Mouse (Mus musculus): Measurements from ENCODE around the gene Gm20379. TPM values are rescaled to one million over a fixed set of nuclear protein-coding genes. Genes with fewer than 3 reads are reported as not detected.

The Gm20379 gene
- polyA plus RNA-seq, 1 experiment from 2014 or later, result 0.25 TPM

GRCm38 (mm10) chr13:92328000-92328399, 22.2 kb downstream of the Gm20379 start:
- Histone ChIP-seq H3K4me2 (replicated peaks; ENCODE audit: low read depth, low read length) (no peak overlapping the region), H3K4me1 (ENCODE audit: insufficient read depth, low read depth, low read length) (no peaks in the 10 kb centered on the region), H3K27me3 (replicated peaks; ENCODE audit: insufficient read depth, low read length) (no peaks in the 10 kb centered on the region), H3K4me3 (ENCODE audit: low read depth, low read length) (no peak overlapping the region), H3K9ac (replicated peaks; ENCODE audit: low read depth) (no peak overlapping the region), H3K27ac (ENCODE audit: low read length) (no peak overlapping the region), H3K36me3 (ENCODE audit: insufficient read depth, low read length) (peaks cover 5% of the 10 kb centered on the region; the same call in 1 of the 2 replicates), H3K9me3 (ENCODE audit: low read length) (no peaks in the 10 kb centered on the region)
- DNase-seq (ENCODE audit: low spot score) (no peak), ATAC-seq (no peak)
- TF ChIP-seq CTCF (IDR thresholded peaks at IDR 0.05) (no peak), EP300 (IDR thresholded peaks at IDR 0.05) (no peak)
- WGBS, result 69% methylated on average over 2 of the region's 2 CpGs

DNA sequence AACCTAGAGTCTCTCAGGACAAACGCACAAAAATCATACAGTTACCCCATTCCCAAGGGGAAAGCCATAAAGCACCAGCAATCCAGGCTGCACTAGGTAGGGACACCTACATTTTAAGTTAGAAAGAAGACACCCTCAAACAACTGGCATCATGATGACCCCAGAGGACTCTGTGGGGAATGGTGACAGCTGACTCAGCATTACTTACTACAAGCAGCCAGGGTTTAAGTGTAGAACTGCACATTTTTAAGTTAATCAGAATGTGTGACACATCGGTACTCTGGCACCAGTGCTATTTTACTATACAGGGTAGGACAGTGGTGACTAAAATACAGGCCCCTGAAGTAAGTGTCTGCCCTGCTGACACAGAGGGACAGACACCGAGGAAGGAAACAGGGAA, 24.8 kb downstream of the Gm20379 start:
- Histone ChIP-seq H3K27me3 (replicated peaks; ENCODE audit: insufficient read depth, low read length) (no peaks in the 10 kb centered on the region), H3K4me2 (replicated peaks; ENCODE audit: low read depth, low read length) (no peak overlapping the region), H3K27ac (ENCODE audit: low read length) (no peak overlapping the region), H3K36me3 (ENCODE audit: insufficient read depth, low read length) (0 out of 2 replicates have a peak, but pooled peaks cover under 1% of the 10 kb centered on the region), H3K9ac (replicated peaks; ENCODE audit: low read depth) (no peak overlapping the region), H3K4me3 (ENCODE audit: low read depth, low read length) (no peak overlapping the region), H3K9me3 (ENCODE audit: low read length) (no peaks in the 10 kb centered on the region), H3K4me1 (ENCODE audit: insufficient read depth, low read depth, low read length) (no peaks in the 10 kb centered on the region)
- 90% methylated on average over 3 of the region's 3 CpGs for WGBS
- TF ChIP-seq EP300 (IDR thresholded peaks at IDR 0.05), result no peak
- no peak for TF ChIP-seq CTCF (IDR thresholded peaks at IDR 0.05)
- no peak for DNase-seq (ENCODE audit: low spot score)
- no peak for ATAC-seq

DNA sequence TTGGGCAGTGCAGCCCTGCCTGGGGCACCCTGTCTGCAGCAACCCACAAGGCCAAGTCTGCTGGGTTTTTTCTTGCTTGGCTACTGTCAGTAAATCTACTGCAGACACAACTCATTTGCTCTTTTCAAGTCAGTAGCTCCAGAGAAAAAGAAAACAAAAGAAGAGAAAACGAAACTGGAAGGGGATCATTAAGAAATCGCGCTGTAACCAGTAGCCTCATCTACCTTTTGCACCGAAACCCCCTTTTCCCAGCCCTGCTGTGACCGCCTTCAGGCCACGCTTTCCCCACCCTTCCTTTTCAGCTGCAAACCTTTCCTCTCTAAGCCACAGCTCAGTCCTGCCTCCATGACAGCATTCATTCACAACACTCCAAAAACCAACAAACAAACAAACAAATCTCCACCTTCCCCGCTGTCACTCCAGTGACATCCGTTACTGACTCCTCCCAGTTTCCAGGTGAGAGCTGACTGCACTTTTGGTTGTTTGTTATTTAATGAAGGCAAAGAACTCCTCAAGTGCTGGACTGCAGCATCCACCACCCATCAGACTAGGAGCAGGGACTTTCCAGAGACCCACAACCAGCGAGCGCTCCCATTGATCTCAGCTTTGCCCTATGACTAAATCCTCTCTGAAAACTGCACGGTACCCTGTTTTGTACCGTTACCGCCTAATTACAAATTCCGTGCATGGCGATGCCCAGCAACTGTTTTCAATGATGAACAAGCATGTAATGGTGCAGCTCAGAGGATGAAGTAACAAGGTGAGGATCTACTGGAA, 26.5 kb downstream of the Gm20379 start:
- TF ChIP-seq EP300 (IDR thresholded peaks at IDR 0.05), result no peak
- no peak for TF ChIP-seq CTCF (IDR thresholded peaks at IDR 0.05)
- Histone ChIP-seq H3K36me3 (ENCODE audit: insufficient read depth, low read length) (no peaks in the 10 kb centered on the region), H3K4me1 (ENCODE audit: insufficient read depth, low read depth, low read length) (no peaks in the 10 kb centered on the region), H3K27me3 (replicated peaks; ENCODE audit: insufficient read depth, low read length) (no peaks in the 10 kb centered on the region), H3K9ac (replicated peaks; ENCODE audit: low read depth) (no peak overlapping the region), H3K9me3 (ENCODE audit: low read length) (no peaks in the 10 kb centered on the region), H3K4me3 (ENCODE audit: low read depth, low read length) (no peak overlapping the region), H3K4me2 (replicated peaks; ENCODE audit: low read depth, low read length) (no peak overlapping the region), H3K27ac (ENCODE audit: low read length) (no peak overlapping the region)
- ATAC-seq (no peak), DNase-seq (ENCODE audit: low spot score) (no peak)
- 92% methylated on average over 15 of the region's 15 CpGs for WGBS

- Histone ChIP-seq H3K36me3 (ENCODE audit: insufficient read depth, low read length) (no peaks in the 10 kb centered on the region), H3K9ac (replicated peaks; ENCODE audit: low read depth) (no peak overlapping the region), H3K4me2 (replicated peaks; ENCODE audit: low read depth, low read length) (no peak overlapping the region), H3K27me3 (replicated peaks; ENCODE audit: insufficient read depth, low read length) (no peaks in the 10 kb centered on the region), H3K4me3 (ENCODE audit: low read depth, low read length) (no peak overlapping the region), H3K27ac (ENCODE audit: low read length) (no peak overlapping the region), H3K9me3 (ENCODE audit: low read length) (no peaks in the 10 kb centered on the region), H3K4me1 (ENCODE audit: insufficient read depth, low read depth, low read length) (no peaks in the 10 kb centered on the region)
- ATAC-seq (no peak), DNase-seq (ENCODE audit: low spot score) (no peak)
- no peak for TF ChIP-seq CTCF (IDR thresholded peaks at IDR 0.05)
- 96% methylated on average over 1 of the region's 1 CpGs for WGBS
Observed at GRCm38 (mm10) chr13:92336857-92337256, 31.1 kb downstream of the Gm20379 start.

DNA sequence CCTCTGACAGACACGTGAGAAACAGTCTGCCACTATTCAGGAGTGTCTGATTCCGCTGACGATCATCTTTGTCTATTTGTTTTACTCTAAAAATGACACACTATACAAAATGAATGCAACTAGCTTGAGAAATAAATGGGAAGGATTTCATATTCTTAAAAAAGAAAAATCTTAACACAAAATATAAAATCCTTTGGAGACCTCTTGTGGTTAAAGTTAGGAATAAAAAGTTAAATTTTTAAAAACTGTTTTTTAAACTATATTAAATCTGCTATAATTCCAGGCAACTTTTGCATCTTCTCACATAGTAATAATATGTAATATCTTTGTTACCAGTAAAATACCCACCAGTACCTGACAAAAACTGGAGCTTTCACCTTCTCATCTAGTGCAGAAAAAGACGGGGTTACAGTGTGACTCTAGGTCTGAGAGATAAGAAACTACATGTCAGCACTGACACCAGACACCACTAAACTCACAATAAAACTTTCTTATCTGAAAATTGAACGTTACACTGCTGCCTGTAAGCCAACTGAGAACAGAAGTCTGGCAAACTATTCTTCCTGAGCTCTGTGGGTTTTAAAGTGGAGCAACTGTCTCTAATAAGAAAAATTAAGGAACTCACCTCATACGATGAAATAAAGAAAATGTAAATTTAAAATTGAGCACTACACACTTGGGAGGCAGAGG, 32.1 kb downstream of the Gm20379 start:
- no peaks in the 10 kb centered on the region for H3K4me1 ChIP-seq (ENCODE audit: insufficient read depth, low read depth, low read length)
- no peaks in the 10 kb centered on the region for H3K27me3 ChIP-seq (replicated peaks; ENCODE audit: insufficient read depth, low read length)
- H3K36me3 ChIP-seq (ENCODE audit: insufficient read depth, low read length), result 0 out of 2 replicates have a peak, but pooled peaks cover under 1% of the 10 kb centered on the region
- DNase-seq (ENCODE audit: low spot score) (peak; percentile 45), ATAC-seq (no peak)
- H3K27ac ChIP-seq (ENCODE audit: low read length), result no peak overlapping the region
- H3K9ac ChIP-seq (replicated peaks; ENCODE audit: low read depth), result no peak overlapping the region
- H3K4me3 ChIP-seq (ENCODE audit: low read depth, low read length), result no peak overlapping the region
- 70% methylated on average over 6 of the region's 6 CpGs for WGBS
- no peak overlapping the region for H3K4me2 ChIP-seq (replicated peaks; ENCODE audit: low read depth, low read length)
- no peak for TF ChIP-seq EP300 (IDR thresholded peaks at IDR 0.05)
- no peak for TF ChIP-seq CTCF (IDR thresholded peaks at IDR 0.05)
- H3K9me3 ChIP-seq (ENCODE audit: low read length), result no peaks in the 10 kb centered on the region

DNA sequence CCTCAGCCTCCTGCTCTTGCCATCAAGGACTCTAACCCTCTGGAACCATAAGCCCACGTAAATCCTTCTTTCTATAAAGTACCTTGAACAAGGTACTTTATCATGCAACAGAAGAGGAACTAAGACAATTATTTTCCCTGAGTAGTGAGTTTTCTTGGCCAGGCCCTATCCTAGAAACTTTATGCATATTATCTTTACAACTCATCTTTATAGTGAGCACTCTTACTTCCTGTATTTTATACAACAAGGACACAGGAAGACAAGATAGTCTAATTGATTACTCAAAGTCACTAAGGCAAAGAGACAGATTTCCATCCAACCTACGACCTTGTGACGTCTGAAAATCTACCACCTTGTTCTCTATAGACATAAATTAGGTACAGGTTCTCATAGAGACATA, 34.0 kb downstream of the Gm20379 start:
- Histone ChIP-seq H3K9me3 (ENCODE audit: low read length) (no peaks in the 10 kb centered on the region), H3K4me2 (replicated peaks; ENCODE audit: low read depth, low read length) (no peak overlapping the region), H3K36me3 (ENCODE audit: insufficient read depth, low read length) (peaks cover 11% of the 10 kb centered on the region; the same call in 1 of the 2 replicates), H3K27ac (ENCODE audit: low read length) (no peak overlapping the region), H3K9ac (replicated peaks; ENCODE audit: low read depth) (no peak overlapping the region), H3K4me3 (ENCODE audit: low read depth, low read length) (no peak overlapping the region), H3K27me3 (replicated peaks; ENCODE audit: insufficient read depth, low read length) (no peaks in the 10 kb centered on the region), H3K4me1 (ENCODE audit: insufficient read depth, low read depth, low read length) (no peaks in the 10 kb centered on the region)
- no peak for DNase-seq (ENCODE audit: low spot score)
- no peak for TF ChIP-seq EP300 (IDR thresholded peaks at IDR 0.05)
- TF ChIP-seq CTCF (IDR thresholded peaks at IDR 0.05), result no peak
- ATAC-seq, result no peak
- 79% methylated on average over 3 of the region's 3 CpGs for WGBS
